ENCODE assay signal across 10 mouse cellular contexts in the genomic region with DNA sequence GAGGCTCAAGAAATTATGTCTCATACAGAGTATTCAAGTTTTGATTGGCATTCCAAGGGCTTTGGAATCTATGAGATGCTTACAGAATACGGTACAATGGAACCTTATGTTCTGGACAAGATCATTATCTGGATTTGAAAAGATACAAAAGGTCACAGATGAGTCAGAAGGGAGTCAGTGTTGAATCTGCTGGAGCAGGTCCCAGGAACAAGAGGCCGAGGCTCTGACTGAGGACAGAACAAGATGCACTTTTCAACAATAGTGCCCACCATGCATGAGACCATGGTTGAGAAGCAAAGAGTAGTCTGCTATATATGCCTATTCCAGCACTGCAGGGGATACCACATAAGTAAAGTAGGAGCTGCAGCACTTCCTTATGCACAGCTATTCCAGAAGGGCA.
"Had no signal": no experiment of that assay in that cellular context is flagged by ENCODE, and none has a peak within 500 bp of the region (broad histone marks: within the 10 kb centered on the region; RNA-seq: fewer than 3 reads in every experiment).

No protein-coding gene starts in this region.

- ATAC-seq: liver, postnatal 0 days; midbrain, embryonic 13.5 days had no signal

- DNase-seq: kidney, postnatal 14 days; layer of hippocampus, adult 9-11 months; layer of hippocampus, postnatal 36 days; liver; liver, embryonic 13.5 days; liver, postnatal 0 days; right cerebral cortex, adult 18-20 months; thymus, adult 18-20 months; thymus, postnatal 14 days had no signal
